Mouse (Mus musculus) ES-Bruce4 (cell line): ENCODE results near the gene Ikzf1. TPM values are rescaled to one million over a fixed set of nuclear protein-coding genes. Genes with fewer than 3 reads are reported as not detected.
A peak's percentile ranks its signal among the peaks of the same experiment; 100 is the strongest.

ENCODE experiments used
- H3K27ac ChIP-seq: 2 replicates; pipeline ENCODE4 v1.5.1; 2012; ENCODE audit warnings: low read length, inconsistent platforms; ENCODE audit not compliant: insufficient read depth
- H3K27me3 ChIP-seq: 2 replicates; pipeline ENCODE4 v1.6.1; 2012; ENCODE audit warnings: mild to moderate bottlenecking, low read length, inconsistent platforms; ENCODE audit not compliant: control insufficient read depth, poor library complexity, insufficient read depth, severe bottlenecking
- H3K36me3 ChIP-seq: 2 replicates; pipeline ENCODE4 v1.6.1; 2012; ENCODE audit warnings: inconsistent platforms, mild to moderate bottlenecking, low read length, moderate library complexity; ENCODE audit not compliant: control insufficient read depth, poor library complexity, insufficient read depth, severe bottlenecking
- H3K4me1 ChIP-seq: one replicate; pipeline ENCODE4 v1.8.1; 2011; ENCODE audit warnings: low read length; ENCODE audit not compliant: control insufficient read depth, insufficient read depth
- H3K4me3 ChIP-seq: 2 replicates; pipeline ENCODE4 v1.5.1; 2011; ENCODE audit warnings: low read depth, mild to moderate bottlenecking, low read length
- H3K9ac ChIP-seq: 2 replicates; pipeline ENCODE4 v1.6.1; 2012; ENCODE audit warnings: low read depth, mild to moderate bottlenecking, inconsistent platforms; ENCODE audit not compliant: poor library complexity, severe bottlenecking
- H3K9me3 ChIP-seq: replicated peaks from 2 replicates; pipeline ENCODE4 v1.6.1; 2012; ENCODE audit warnings: mild to moderate bottlenecking, low read length, inconsistent platforms; ENCODE audit not compliant: control insufficient read depth, poor library complexity, insufficient read depth, severe bottlenecking
- CTCF ChIP-seq: IDR thresholded peaks from one replicate; pipeline ENCODE4 v1.8.1; 2011; ENCODE audit warnings: low read depth, low read length
- EP300 ChIP-seq: IDR thresholded peaks from 2 replicates; pipeline ENCODE4 v1.6.1; 2011; ENCODE audit warnings: low read depth, low read length; ENCODE audit not compliant: insufficient read depth
- POLR2A ChIP-seq: IDR thresholded peaks from one replicate; pipeline ENCODE4 v1.8.1; 2011; ENCODE audit warnings: low read length; ENCODE audit not compliant: insufficient read depth
- polyA plus RNA-seq: library from polyadenylated mRNA; stranded (reverse); fragments of >200 nt; gene quantifications from 2 replicates; pipeline ENCODE4 v1.2.4, GENCODE M21; 2011; ENCODE audit warnings: low read depth; ENCODE audit not compliant: missing spikeins, insufficient read depth, insufficient read length

The Ikzf1 gene
- polyA plus RNA-seq, 1 experiment: 0.67 TPM

- Histone ChIP-seq H3K4me3 (no peak overlapping the region), H3K9me3 (no peaks in the 10 kb centered on the region), H3K9ac (no peak overlapping the region), H3K27ac (no peak overlapping the region), H3K36me3 (peaks cover 63% of the 10 kb centered on the region), H3K4me1 (no peaks in the 10 kb centered on the region), H3K27me3 (no peaks in the 10 kb centered on the region)
- TF ChIP-seq POLR2A (no peak), EP300 (no peak), CTCF (no peak)
Observed at GRCm38 (mm10) chr11:11800304-11800703, 115.5 kb downstream of the Ikzf1 start.

- no peaks in the 10 kb centered on the region for H3K9me3 ChIP-seq
- no peaks in the 10 kb centered on the region for H3K27me3 ChIP-seq
- no peak overlapping the region for H3K9ac ChIP-seq
- no peak overlapping the region for H3K4me3 ChIP-seq
- TF ChIP-seq EP300 (no peak), POLR2A (no peak), CTCF (no peak)
- no peaks in the 10 kb centered on the region for H3K4me1 ChIP-seq
- no peak overlapping the region for H3K27ac ChIP-seq
- peaks cover 70% of the 10 kb centered on the region for H3K36me3 ChIP-seq
Observed at GRCm38 (mm10) chr11:11801067-11801466, 116.3 kb downstream of the Ikzf1 start.

DNA sequence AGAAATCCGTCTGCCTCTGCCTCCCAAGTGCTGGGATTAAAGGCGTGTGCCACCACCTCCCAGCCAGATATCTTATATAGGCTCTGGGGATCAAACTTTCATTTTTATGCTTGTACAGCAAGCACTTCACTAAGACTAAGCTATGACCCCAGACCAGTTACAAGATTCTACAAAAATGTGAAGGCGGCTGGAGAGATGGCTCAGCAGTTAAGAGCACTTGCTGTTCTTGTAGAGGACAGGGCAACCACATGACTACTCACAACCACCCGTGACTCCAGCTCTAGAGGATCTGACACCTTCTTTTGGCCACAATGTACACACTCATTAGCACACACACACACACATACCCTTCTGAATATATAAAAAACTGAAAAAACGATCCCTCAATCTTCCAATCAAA is 119.6 kb downstream of the Ikzf1 start:
- Histone ChIP-seq H3K4me1 (no peaks in the 10 kb centered on the region), H3K36me3 (peaks cover 60% of the 10 kb centered on the region), H3K9ac (no peak overlapping the region), H3K9me3 (no peaks in the 10 kb centered on the region), H3K27ac (no peak overlapping the region), H3K27me3 (no peaks in the 10 kb centered on the region), H3K4me3 (no peak overlapping the region)
- TF ChIP-seq EP300: no peak
- TF ChIP-seq POLR2A: no peak
- no peak for TF ChIP-seq CTCF

DNA sequence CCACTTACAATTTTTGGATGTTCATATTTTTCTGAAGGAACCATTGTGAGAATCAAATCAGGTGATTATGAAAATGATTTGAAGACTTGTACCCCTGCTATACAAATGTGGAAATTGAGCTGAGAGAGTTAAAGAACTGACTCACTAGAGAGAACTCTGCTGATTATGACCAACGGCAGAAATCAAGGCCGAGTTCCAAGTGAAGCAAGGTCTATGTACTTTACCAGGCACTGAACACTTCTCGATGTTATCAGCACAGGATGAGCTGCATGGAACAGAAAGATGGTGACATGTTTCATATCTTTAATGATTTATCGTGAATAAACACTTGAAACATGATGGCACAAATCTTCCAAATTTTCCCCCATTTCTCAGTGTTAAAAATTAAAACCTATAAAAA is 121.1 kb downstream of the Ikzf1 start:
- Histone ChIP-seq H3K9ac (no peak overlapping the region), H3K36me3 (peaks cover 49% of the 10 kb centered on the region), H3K9me3 (no peaks in the 10 kb centered on the region), H3K27me3 (no peaks in the 10 kb centered on the region), H3K4me3 (no peak overlapping the region), H3K27ac (no peak overlapping the region), H3K4me1 (no peaks in the 10 kb centered on the region)
- TF ChIP-seq CTCF: no peak
- TF ChIP-seq EP300: no peak
- no peak for TF ChIP-seq POLR2A

DNA sequence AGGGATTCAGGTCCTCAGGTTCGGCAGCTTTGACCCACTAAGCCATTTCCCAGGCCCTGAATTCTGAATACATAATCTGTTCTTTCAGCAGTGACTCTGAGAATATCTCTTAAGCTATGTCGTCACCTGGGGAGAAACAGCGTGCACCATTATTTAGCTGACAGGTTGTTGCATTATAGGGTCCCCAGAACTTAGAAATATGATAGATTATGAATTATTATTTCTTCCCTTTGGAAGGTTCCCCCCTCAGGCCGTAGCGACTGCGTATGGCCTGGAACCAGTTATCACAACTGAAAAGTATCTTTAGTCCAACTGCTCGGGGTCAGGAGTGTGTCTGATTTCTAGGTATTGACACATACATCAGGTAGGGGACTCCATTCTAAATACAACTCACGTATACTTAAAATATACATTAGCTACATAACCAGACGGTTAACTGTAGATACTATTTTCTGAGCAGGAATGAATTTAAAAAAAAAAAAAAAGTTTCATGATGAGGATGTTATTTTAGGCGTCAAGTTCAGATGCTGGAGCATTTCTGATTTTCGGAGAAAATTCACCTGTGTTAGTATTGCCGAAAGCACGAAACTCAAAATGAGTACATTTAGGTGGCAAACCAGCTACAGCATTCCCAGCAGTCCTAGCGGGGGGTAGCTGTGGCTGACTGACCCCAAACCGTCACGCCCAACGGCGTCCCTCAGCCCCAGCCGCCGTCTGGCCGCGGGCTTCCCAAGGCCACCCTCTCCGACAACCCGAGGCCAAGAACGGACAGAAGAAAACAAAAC is 123.4 kb downstream of the Ikzf1 start:
- no peak for TF ChIP-seq POLR2A
- TF ChIP-seq CTCF: no peak
- no peak for TF ChIP-seq EP300
- Histone ChIP-seq H3K36me3 (peaks cover 27% of the 10 kb centered on the region), H3K27ac (peak overlapping the region; percentile 58), H3K9ac (peak overlapping the region; percentile 86), H3K4me3 (peak overlapping the region; percentile 79), H3K9me3 (no peaks in the 10 kb centered on the region), H3K27me3 (no peaks in the 10 kb centered on the region), H3K4me1 (no peaks in the 10 kb centered on the region)

DNA sequence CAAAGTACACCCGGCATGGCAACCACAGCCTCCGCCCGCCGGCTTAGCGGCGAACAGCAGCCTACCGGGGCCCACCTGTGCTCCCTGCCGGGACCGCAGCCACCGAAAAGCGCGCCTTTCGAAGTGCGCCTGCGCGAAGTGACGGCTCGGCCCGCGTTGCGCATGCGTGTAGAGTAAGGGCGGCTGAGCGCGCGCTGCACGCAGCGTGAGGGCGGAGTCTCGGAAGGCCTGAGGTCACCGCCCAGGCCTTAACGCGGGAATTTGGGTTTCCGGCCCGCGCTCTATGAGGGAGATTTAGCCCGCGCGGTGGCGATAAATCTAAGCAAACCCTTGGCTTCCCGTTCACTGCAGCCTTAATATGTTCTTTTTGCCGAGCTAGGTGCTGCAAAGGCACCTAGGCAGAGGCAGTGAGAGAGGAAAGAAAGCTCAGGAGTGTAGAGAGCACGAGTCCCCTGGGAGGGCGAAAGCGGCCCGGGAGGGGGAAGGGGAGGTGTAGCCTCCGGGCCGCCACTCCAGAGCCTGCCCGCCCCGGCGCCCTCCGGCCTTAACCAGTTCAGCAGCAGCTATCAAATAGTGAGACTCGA is 124.1 kb downstream of the Ikzf1 start, which contains the start of gene Fignl1:
Gene Fignl1, minus strand, starts transcription at position 143 of the 584 bp plus-strand sequence.
- Histone ChIP-seq H3K27me3 (no peaks in the 10 kb centered on the region), H3K36me3 (peaks cover 22% of the 10 kb centered on the region), H3K4me3 (peak within 1 kb of the TSS; percentile 82), H3K27ac (peak within 1 kb of the TSS; percentile 95), H3K9me3 (no peaks in the 10 kb centered on the region), H3K4me1 (no peaks in the 10 kb centered on the region), H3K9ac (peak within 1 kb of the TSS; percentile 86)
- TF ChIP-seq CTCF: no peak
- TF ChIP-seq EP300: no peak; the same call in 1 of the 2 replicates
- TF ChIP-seq POLR2A: no peak
